Mouse (Mus musculus): Measurements from ENCODE around the gene Gtf2a1l. TPM values are rescaled to one million over a fixed set of nuclear protein-coding genes. Genes with fewer than 3 reads are reported as not detected.
A peak's percentile ranks its signal among the peaks of the same experiment; 100 is the strongest.

Gtf2a1l gene
- total and polyA plus RNA-seq, 2 experiments: not detected

GRCm38 (mm10) chr17:88641836-88642235 lies 26.6 kb upstream of the Gtf2a1l start:
- Histone ChIP-seq H3K79me2 (ENCODE audit: control insufficient read depth, insufficient read depth, low read length) (no peaks in the 10 kb centered on the region), H3K27me3 (ENCODE audit: control insufficient read depth, insufficient read depth, low read length) (no peaks in the 10 kb centered on the region), H3K4me1 (ENCODE audit: control insufficient read depth, insufficient read depth, low read length) (peaks cover 6% of the 10 kb centered on the region; the same call in 1 of the 2 replicates), H3K9ac (ENCODE audit: low read depth, low read length) (no peak overlapping the region), H3K36me3 (ENCODE audit: control insufficient read depth, insufficient read depth, low read length) (peaks cover 14% of the 10 kb centered on the region), H3K4me3 (ENCODE audit: insufficient read depth, low read depth, low read length) (no peak overlapping the region), H3K27ac (replicated peaks; ENCODE audit: insufficient read depth, low read depth, low read length) (no peak overlapping the region)
- TF ChIP-seq CTCF (IDR thresholded peaks at IDR 0.05; ENCODE audit: low read depth, low read length) (no peak), POLR2A (IDR thresholded peaks at IDR 0.05; ENCODE audit: extremely low read depth, insufficient read depth, low read length) (no peak)
- 86% methylated on average over 8 of the region's 8 CpGs for WGBS
- no peak for DNase-seq (ENCODE audit: extremely low read depth, low read depth, low spot score)

- Histone ChIP-seq H3K4me3 (ENCODE audit: insufficient read depth, low read depth, low read length) (no peak overlapping the region), H3K4me1 (ENCODE audit: control insufficient read depth, insufficient read depth, low read length) (peaks cover 6% of the 10 kb centered on the region; the same call in 1 of the 2 replicates), H3K27ac (replicated peaks; ENCODE audit: insufficient read depth, low read depth, low read length) (no peak overlapping the region), H3K27me3 (ENCODE audit: control insufficient read depth, insufficient read depth, low read length) (no peaks in the 10 kb centered on the region), H3K79me2 (ENCODE audit: control insufficient read depth, insufficient read depth, low read length) (no peaks in the 10 kb centered on the region), H3K9ac (ENCODE audit: low read depth, low read length) (no peak overlapping the region), H3K36me3 (ENCODE audit: control insufficient read depth, insufficient read depth, low read length) (peaks cover 19% of the 10 kb centered on the region)
- no peak for DNase-seq (ENCODE audit: extremely low read depth, low read depth, low spot score)
- 90% methylated on average over 7 of the region's 7 CpGs for WGBS
- TF ChIP-seq POLR2A (IDR thresholded peaks at IDR 0.05; ENCODE audit: extremely low read depth, insufficient read depth, low read length) (no peak), CTCF (IDR thresholded peaks at IDR 0.05; ENCODE audit: low read depth, low read length) (no peak)
These were observed 23.6 kb upstream of the Gtf2a1l start for GRCm38 (mm10) chr17:88644876-88645275.

DNA sequence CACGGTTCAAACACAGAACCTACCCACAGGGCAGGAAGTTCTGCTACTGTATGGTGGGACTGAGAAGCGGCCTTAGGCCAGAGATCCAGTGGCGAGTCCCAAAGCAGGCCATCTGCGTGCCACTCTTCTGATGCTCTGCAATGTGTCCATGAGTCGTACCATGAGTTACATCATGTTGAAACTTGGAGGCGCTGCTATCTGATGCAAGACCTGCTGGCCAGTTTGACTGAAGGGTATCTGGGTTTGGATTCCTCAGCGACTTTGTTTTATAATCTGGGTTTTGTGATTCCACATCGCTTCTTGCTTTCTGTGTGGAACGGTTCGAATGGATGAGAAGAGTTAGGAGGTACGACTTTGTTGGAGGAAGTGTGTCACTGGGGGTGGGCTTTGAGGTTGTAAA lies 23.2 kb upstream of the Gtf2a1l start:
- 88% methylated on average over 11 of the region's 11 CpGs for WGBS
- peaks cover 6% of the 10 kb centered on the region; the same call in 1 of the 2 replicates for H3K4me1 ChIP-seq (ENCODE audit: control insufficient read depth, insufficient read depth, low read length)
- no peak overlapping the region for H3K4me3 ChIP-seq (ENCODE audit: insufficient read depth, low read depth, low read length)
- DNase-seq (ENCODE audit: extremely low read depth, low read depth, low spot score): no peak
- H3K9ac ChIP-seq (ENCODE audit: low read depth, low read length): no peak overlapping the region
- H3K79me2 ChIP-seq (ENCODE audit: control insufficient read depth, insufficient read depth, low read length): no peaks in the 10 kb centered on the region
- TF ChIP-seq CTCF (IDR thresholded peaks at IDR 0.05; ENCODE audit: low read depth, low read length): no peak
- TF ChIP-seq POLR2A (IDR thresholded peaks at IDR 0.05; ENCODE audit: extremely low read depth, insufficient read depth, low read length): no peak
- H3K27me3 ChIP-seq (ENCODE audit: control insufficient read depth, insufficient read depth, low read length): no peaks in the 10 kb centered on the region
- peaks cover 19% of the 10 kb centered on the region for H3K36me3 ChIP-seq (ENCODE audit: control insufficient read depth, insufficient read depth, low read length)
- H3K27ac ChIP-seq (replicated peaks; ENCODE audit: insufficient read depth, low read depth, low read length): no peak overlapping the region

GRCm38 (mm10) chr17:88647149-88647548 lies 21.3 kb upstream of the Gtf2a1l start:
- Histone ChIP-seq H3K27me3 (ENCODE audit: control insufficient read depth, insufficient read depth, low read length) (no peaks in the 10 kb centered on the region), H3K9ac (ENCODE audit: low read depth, low read length) (no peak overlapping the region)
- WGBS: 92% methylated on average over 3 of the region's 3 CpGs

DNA sequence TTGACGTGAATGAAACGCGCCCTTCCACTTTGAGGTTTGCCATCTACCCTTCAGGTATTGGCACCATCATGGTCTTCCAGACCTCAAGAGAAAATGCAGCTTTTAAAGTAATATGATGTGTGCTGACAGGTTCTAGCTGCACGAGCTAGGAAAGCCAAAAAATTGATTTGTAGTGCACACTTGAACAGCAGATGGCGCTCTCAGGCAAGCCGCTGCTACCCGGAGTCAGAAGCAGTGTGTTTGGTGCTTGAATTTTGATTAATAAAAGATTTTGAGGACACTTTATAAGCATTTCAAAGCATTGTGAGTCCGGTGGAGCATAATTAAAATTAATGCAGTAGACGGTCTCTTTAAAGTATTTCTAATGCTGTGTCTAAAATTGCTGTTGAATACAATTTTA lies 16.4 kb upstream of the Gtf2a1l start:
- Histone ChIP-seq H3K27ac (replicated peaks; ENCODE audit: insufficient read depth, low read depth, low read length) (no peak overlapping the region), H3K36me3 (ENCODE audit: control insufficient read depth, insufficient read depth, low read length) (peaks cover 5% of the 10 kb centered on the region; the same call in 1 of the 2 replicates), H3K4me3 (ENCODE audit: insufficient read depth, low read depth, low read length) (no peak overlapping the region), H3K79me2 (ENCODE audit: control insufficient read depth, insufficient read depth, low read length) (no peaks in the 10 kb centered on the region), H3K4me1 (ENCODE audit: control insufficient read depth, insufficient read depth, low read length) (no peaks in the 10 kb centered on the region), H3K9ac (ENCODE audit: low read depth, low read length) (no peak overlapping the region), H3K27me3 (ENCODE audit: control insufficient read depth, insufficient read depth, low read length) (no peaks in the 10 kb centered on the region; the same call in 1 of the 2 replicates)
- peak; percentile 35 for DNase-seq (ENCODE audit: extremely low read depth, low read depth, low spot score)
- TF ChIP-seq POLR2A (IDR thresholded peaks at IDR 0.05; ENCODE audit: extremely low read depth, insufficient read depth, low read length) (no peak), CTCF (IDR thresholded peaks at IDR 0.05; ENCODE audit: low read depth, low read length) (peak; percentile 87)
- 5% methylated on average over 9 of the region's 9 CpGs for WGBS

More at GRCm38 (mm10) chr17:88647149-88647548, 21.3 kb upstream of the Gtf2a1l start:
- Histone ChIP-seq H3K4me1 (ENCODE audit: control insufficient read depth, insufficient read depth, low read length) (no peaks in the 10 kb centered on the region), H3K36me3 (ENCODE audit: control insufficient read depth, insufficient read depth, low read length) (peaks cover 19% of the 10 kb centered on the region), H3K27ac (replicated peaks; ENCODE audit: insufficient read depth, low read depth, low read length) (no peak overlapping the region), H3K4me3 (ENCODE audit: insufficient read depth, low read depth, low read length) (no peak overlapping the region), H3K79me2 (ENCODE audit: control insufficient read depth, insufficient read depth, low read length) (no peaks in the 10 kb centered on the region)
- TF ChIP-seq CTCF (IDR thresholded peaks at IDR 0.05; ENCODE audit: low read depth, low read length) (no peak), POLR2A (IDR thresholded peaks at IDR 0.05; ENCODE audit: extremely low read depth, insufficient read depth, low read length) (no peak)
- no peak for DNase-seq (ENCODE audit: extremely low read depth, low read depth, low spot score)

- TF ChIP-seq POLR2A (IDR thresholded peaks at IDR 0.05; ENCODE audit: extremely low read depth, insufficient read depth, low read length): no peak
- TF ChIP-seq CTCF (IDR thresholded peaks at IDR 0.05; ENCODE audit: low read depth, low read length): peak; percentile 94
- WGBS: 21% methylated on average over 21 of the region's 21 CpGs
- no peaks in the 10 kb centered on the region; the same call in 1 of the 2 replicates for H3K27me3 ChIP-seq (ENCODE audit: control insufficient read depth, insufficient read depth, low read length)
- DNase-seq (ENCODE audit: extremely low read depth, low read depth, low spot score): peak; percentile 33
- no peak overlapping the region for H3K9ac ChIP-seq (ENCODE audit: low read depth, low read length)
- H3K79me2 ChIP-seq (ENCODE audit: control insufficient read depth, insufficient read depth, low read length): no peaks in the 10 kb centered on the region
- H3K4me1 ChIP-seq (ENCODE audit: control insufficient read depth, insufficient read depth, low read length): no peaks in the 10 kb centered on the region
- H3K36me3 ChIP-seq (ENCODE audit: control insufficient read depth, insufficient read depth, low read length): peaks cover 4% of the 10 kb centered on the region; the same call in 1 of the 2 replicates
- no peak overlapping the region for H3K4me3 ChIP-seq (ENCODE audit: insufficient read depth, low read depth, low read length)
- H3K27ac ChIP-seq (replicated peaks; ENCODE audit: insufficient read depth, low read depth, low read length): no peak overlapping the region
These were observed 15.6 kb upstream of the Gtf2a1l start for GRCm38 (mm10) chr17:88652702-88653374.

Measured in liver, adult 2 months (tissue).